Mouse (Mus musculus) lung, embryonic 15.5 days (tissue): ENCODE measurements around the gene Rasal1. TPM values are rescaled to one million over a fixed set of nuclear protein-coding genes. Genes with fewer than 3 reads are reported as not detected.

Experiments
- ATAC-seq: fragments of 200-750 bp; cut with Nextera tagmentation; 2 replicates; pipeline ENCODE4 v1.8.0; 2017; ENCODE audit warnings: moderate number of reproducible peaks, borderline replicate concordance; ENCODE audit not compliant: low FRiP score, low TSS enrichment; ENCODE audit errors: extremely low read depth
- H3K27ac ChIP-seq: fragments of 300-500 bp; sonication (generic); 2 replicates; pipeline ENCODE4 v1.5.1; 2015; ENCODE audit warnings: moderate library complexity, mild to moderate bottlenecking, inconsistent platforms
- H3K27me3 ChIP-seq: fragments of 300-500 bp; sonication (generic); 2 replicates; pipeline ENCODE4 v1.6.1; 2015; ENCODE audit warnings: inconsistent platforms
- H3K36me3 ChIP-seq: fragments of 300-500 bp; sonication (generic); 2 replicates; pipeline ENCODE4 v1.6.1; 2015; ENCODE audit warnings: inconsistent platforms
- H3K4me1 ChIP-seq: fragments of 300-500 bp; sonication (generic); 2 replicates; pipeline ENCODE4 v1.6.1; 2015; ENCODE audit warnings: inconsistent platforms
- H3K4me2 ChIP-seq: fragments of 300-500 bp; sonication (generic); 2 replicates; pipeline ENCODE4 v1.6.1; 2015; ENCODE audit warnings: inconsistent platforms, mild to moderate bottlenecking, moderate library complexity
- H3K4me3 ChIP-seq: fragments of 300-500 bp; sonication (generic); 2 replicates; pipeline ENCODE4 v1.5.1; 2015; ENCODE audit warnings: mild to moderate bottlenecking, inconsistent platforms
- H3K9ac ChIP-seq: fragments of 300-500 bp; sonication (generic); 2 replicates; pipeline ENCODE4 v1.6.1; 2015; ENCODE audit warnings: inconsistent platforms
- H3K9me3 ChIP-seq: fragments of 300-500 bp; sonication (generic); 2 replicates; pipeline ENCODE4 v1.6.1; 2016; ENCODE audit warnings: inconsistent platforms
- WGBS: fragments of 180-500 bp; shearing (Covaris S2); methylation state at CpG from one replicate; pipeline ENCODE4 v1.1.7; 2015; 5-methylcytosine and 5-hydroxymethylcytosine counted together
- polyA plus RNA-seq: library from polyadenylated mRNA; unstranded; fragments of >200 nt; fragmentation: Nextera tagmentation; extraction: Ambion mirVana; gene quantifications from 2 replicates; pipeline ENCODE4 v1.2.1, GENCODE M21; 2015

Rasal1 gene
- polyA plus RNA-seq, 1 experiment from 2014 or later = 0.27 TPM

GRCm38 (mm10) chr5:120700996-120701790 is 52.6 kb downstream of the Rasal1 start:
- no peaks in the 10 kb centered on the region for H3K4me1 ChIP-seq
- peaks cover 42% of the 10 kb centered on the region for H3K27me3 ChIP-seq
- H3K4me2 ChIP-seq = no peak overlapping the region
- H3K27ac ChIP-seq = no peak overlapping the region
- no peak for ATAC-seq
- H3K4me3 ChIP-seq = no peak overlapping the region
- H3K9me3 ChIP-seq = no peaks in the 10 kb centered on the region
- H3K36me3 ChIP-seq = no peaks in the 10 kb centered on the region
- 57% methylated on average over 11 of the region's 11 CpGs for WGBS
- no peak overlapping the region for H3K9ac ChIP-seq

- Histone ChIP-seq H3K4me3 (no peak overlapping the region), H3K9ac (no peak overlapping the region), H3K36me3 (no peaks in the 10 kb centered on the region), H3K4me1 (no peaks in the 10 kb centered on the region), H3K27me3 (peaks cover 36% of the 10 kb centered on the region), H3K4me2 (no peak overlapping the region), H3K9me3 (no peaks in the 10 kb centered on the region), H3K27ac (no peak overlapping the region)
- ATAC-seq = no peak
- 71% methylated on average over 4 of the region's 4 CpGs for WGBS
These were observed 53.8 kb downstream of the Rasal1 start for GRCm38 (mm10) chr5:120702421-120702820.

DNA sequence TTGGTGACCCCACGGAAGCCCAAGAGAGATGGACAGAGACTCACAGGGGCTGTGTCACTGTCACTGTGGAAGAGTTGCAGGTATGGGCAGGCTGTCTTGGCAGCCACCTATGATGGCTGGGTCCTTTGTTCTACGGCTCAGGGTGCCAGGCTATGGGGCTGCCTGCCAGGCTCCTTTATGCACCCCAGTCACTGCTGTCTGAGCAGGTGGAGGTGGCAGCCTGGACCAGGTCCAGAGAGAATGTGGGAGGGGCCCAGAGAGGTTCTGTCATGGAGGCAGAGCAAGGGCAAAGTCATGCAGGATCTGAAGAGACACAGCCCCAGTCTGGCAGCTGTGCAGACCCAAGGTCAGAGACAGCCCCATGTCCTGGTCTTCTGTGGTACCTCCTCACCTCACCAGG is 54.4 kb downstream of the Rasal1 start:
- Histone ChIP-seq H3K4me3 (no peak overlapping the region), H3K9ac (no peak overlapping the region), H3K9me3 (no peaks in the 10 kb centered on the region), H3K4me1 (no peaks in the 10 kb centered on the region), H3K27ac (no peak overlapping the region), H3K27me3 (peaks cover 35% of the 10 kb centered on the region), H3K4me2 (no peak overlapping the region), H3K36me3 (no peaks in the 10 kb centered on the region)
- WGBS = 90% methylated on average over 2 of the region's 2 CpGs
- ATAC-seq = no peak

GRCm38 (mm10) chr5:120703660-120704059 is 55.0 kb downstream of the Rasal1 start:
- no peak overlapping the region for H3K27ac ChIP-seq
- H3K36me3 ChIP-seq = no peaks in the 10 kb centered on the region
- no peak overlapping the region for H3K4me2 ChIP-seq
- H3K4me3 ChIP-seq = no peak overlapping the region
- H3K9ac ChIP-seq = no peak overlapping the region
- WGBS = 73% methylated on average over 3 of the region's 3 CpGs
- ATAC-seq = no peak
- peaks cover 35% of the 10 kb centered on the region for H3K27me3 ChIP-seq
- no peaks in the 10 kb centered on the region for H3K4me1 ChIP-seq
- H3K9me3 ChIP-seq = no peaks in the 10 kb centered on the region

GRCm38 (mm10) chr5:120704421-120704820 is 55.8 kb downstream of the Rasal1 start:
- Histone ChIP-seq H3K27me3 (peaks cover 41% of the 10 kb centered on the region), H3K4me3 (no peak overlapping the region), H3K36me3 (no peaks in the 10 kb centered on the region), H3K4me1 (no peaks in the 10 kb centered on the region), H3K9ac (no peak overlapping the region), H3K4me2 (no peak overlapping the region), H3K9me3 (no peaks in the 10 kb centered on the region), H3K27ac (no peak overlapping the region)
- ATAC-seq = no peak
- 46% methylated on average over 6 of the region's 6 CpGs for WGBS

DNA sequence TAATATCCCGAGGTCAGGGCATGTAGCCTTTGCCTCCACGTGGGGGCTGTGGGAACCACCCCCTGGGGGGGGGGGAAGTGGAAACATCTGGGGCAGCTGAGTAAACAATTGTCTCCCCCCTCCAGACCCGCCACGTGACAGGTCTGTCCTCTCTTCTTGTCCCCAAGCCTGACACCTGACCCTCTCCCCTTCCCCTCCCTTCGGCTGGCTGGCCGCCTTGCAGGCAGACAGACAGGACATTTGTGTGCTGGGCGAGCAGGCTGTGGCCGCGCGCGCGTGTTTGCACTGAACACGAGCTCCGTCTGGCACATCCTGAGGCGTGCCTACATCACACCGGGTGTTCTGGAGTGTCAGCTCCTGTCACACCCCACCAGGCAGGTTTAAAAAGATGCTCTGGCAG is 57.9 kb downstream of the Rasal1 start:
- no peak overlapping the region for H3K4me3 ChIP-seq
- no peak for ATAC-seq

DNA sequence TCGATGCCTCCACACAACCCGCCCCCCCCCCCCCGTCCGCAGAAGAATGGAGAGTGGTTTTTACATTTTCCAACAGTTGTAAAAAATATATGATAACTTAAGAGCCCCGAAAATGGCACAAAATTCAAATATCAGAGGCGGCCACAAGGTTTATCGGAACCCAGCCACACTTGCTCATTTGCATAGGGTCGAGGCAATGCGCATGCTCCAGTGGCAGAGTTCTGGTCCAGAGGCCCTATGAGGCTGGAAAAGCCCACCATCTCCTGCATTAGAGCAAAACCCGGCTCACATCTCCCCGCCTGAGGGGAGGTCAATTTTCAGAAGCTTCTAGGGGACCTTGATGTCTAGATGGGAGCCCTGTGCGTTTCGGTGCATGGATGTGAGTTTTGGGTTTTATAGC is 58.4 kb downstream of the Rasal1 start:
- H3K4me3 ChIP-seq = no peak overlapping the region
- H3K27ac ChIP-seq = no peak overlapping the region
- no peaks in the 10 kb centered on the region for H3K36me3 ChIP-seq
- no peak for ATAC-seq
- no peaks in the 10 kb centered on the region for H3K9me3 ChIP-seq
- H3K4me2 ChIP-seq = no peak overlapping the region
- peaks cover 21% of the 10 kb centered on the region for H3K4me1 ChIP-seq
- WGBS = 38% methylated on average over 13 of the region's 13 CpGs
- H3K9ac ChIP-seq = no peak overlapping the region
- peaks cover 52% of the 10 kb centered on the region for H3K27me3 ChIP-seq

More for the DNA sequence above, 57.9 kb downstream of the Rasal1 start:
- no peak overlapping the region for H3K27ac ChIP-seq
- no peaks in the 10 kb centered on the region for H3K9me3 ChIP-seq
- peaks cover 48% of the 10 kb centered on the region for H3K27me3 ChIP-seq
- H3K36me3 ChIP-seq = no peaks in the 10 kb centered on the region
- H3K4me2 ChIP-seq = no peak overlapping the region
- H3K9ac ChIP-seq = no peak overlapping the region
- H3K4me1 ChIP-seq = peaks cover 19% of the 10 kb centered on the region
- WGBS = 4% methylated on average over 16 of the region's 16 CpGs

GRCm38 (mm10) chr5:120710161-120710825 is 61.7 kb downstream of the Rasal1 start:
- peak overlapping the region; percentile 40 for H3K4me3 ChIP-seq
- H3K4me2 ChIP-seq = peak overlapping the region; percentile 72
- peaks cover 80% of the 10 kb centered on the region for H3K27me3 ChIP-seq
- H3K36me3 ChIP-seq = no peaks in the 10 kb centered on the region
- H3K9ac ChIP-seq = peak overlapping the region; percentile 24
- H3K4me1 ChIP-seq = peaks cover 21% of the 10 kb centered on the region
- WGBS = 2% methylated on average over 40 of the region's 40 CpGs
- H3K27ac ChIP-seq = no peak overlapping the region
- ATAC-seq = peak; percentile 61
- H3K9me3 ChIP-seq = no peaks in the 10 kb centered on the region

DNA sequence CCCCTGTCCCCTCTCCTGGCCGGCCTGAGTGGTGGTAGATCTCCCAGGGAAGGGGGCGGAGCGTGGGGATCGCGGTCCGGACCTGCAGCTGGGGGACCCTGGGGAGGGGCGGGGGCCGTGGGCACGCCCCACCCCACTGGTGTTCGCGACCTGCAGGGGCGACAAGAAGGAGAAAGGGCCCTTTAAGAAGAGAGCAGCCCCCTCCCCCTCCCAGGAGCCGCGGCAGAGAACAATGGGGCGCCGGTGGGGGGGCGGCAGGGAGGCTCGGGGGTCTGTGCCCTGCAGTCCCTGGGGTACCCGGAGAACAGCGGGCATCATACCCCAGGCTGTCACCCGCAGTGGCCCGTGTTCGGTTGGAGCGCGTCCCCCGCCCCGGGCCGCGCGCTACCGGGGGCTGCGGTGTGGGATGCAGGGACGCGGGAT is 62.2 kb downstream of the Rasal1 start:
- H3K27me3 ChIP-seq = peaks cover 80% of the 10 kb centered on the region
- WGBS = 1% methylated on average over 28 of the region's 34 CpGs
- no peak for ATAC-seq

DNA sequence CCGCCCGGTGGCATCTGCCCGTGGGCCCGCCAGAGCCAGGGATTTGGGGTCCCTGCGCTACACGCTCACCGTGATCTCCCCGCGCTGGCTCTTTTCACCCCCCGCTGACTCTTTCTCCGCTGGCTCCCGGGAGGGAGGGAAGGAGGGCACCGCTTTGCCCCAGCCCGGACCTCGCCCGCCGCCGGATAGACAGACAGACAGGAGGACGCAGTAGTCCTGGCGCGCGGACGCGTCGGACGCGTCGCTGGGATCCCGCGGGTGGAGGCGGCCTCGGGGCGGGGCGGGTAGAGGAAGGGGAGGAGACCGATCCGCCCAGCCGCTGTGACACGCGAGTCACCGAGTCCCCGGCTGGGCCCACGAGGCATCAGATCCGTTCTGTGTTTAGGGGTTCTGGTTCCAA is 62.8 kb downstream of the Rasal1 start:
- peak overlapping the region; percentile 72 for H3K4me2 ChIP-seq
- H3K36me3 ChIP-seq = no peaks in the 10 kb centered on the region
- H3K4me1 ChIP-seq = peaks cover 21% of the 10 kb centered on the region
- no peaks in the 10 kb centered on the region for H3K9me3 ChIP-seq
- H3K4me3 ChIP-seq = peak overlapping the region; percentile 40
- WGBS = 1% methylated on average over 40 of the region's 43 CpGs
- no peak for ATAC-seq
- peaks cover 77% of the 10 kb centered on the region for H3K27me3 ChIP-seq
- H3K9ac ChIP-seq = peak overlapping the region; percentile 6; the same call in 1 of the 2 replicates
- no peak overlapping the region for H3K27ac ChIP-seq

More for the DNA sequence above, 62.2 kb downstream of the Rasal1 start:
- no peaks in the 10 kb centered on the region for H3K36me3 ChIP-seq
- no peaks in the 10 kb centered on the region for H3K9me3 ChIP-seq
- H3K27ac ChIP-seq = no peak overlapping the region
- H3K9ac ChIP-seq = peak overlapping the region; percentile 24; the same call in 1 of the 2 replicates
- H3K4me1 ChIP-seq = peaks cover 21% of the 10 kb centered on the region
- peak overlapping the region; percentile 40 for H3K4me3 ChIP-seq
- peak overlapping the region; percentile 72 for H3K4me2 ChIP-seq

- 38% methylated on average over 3 of the region's 3 CpGs for WGBS
- H3K27me3 ChIP-seq = peaks cover 73% of the 10 kb centered on the region
These were observed 63.2 kb downstream of the Rasal1 start, which contains the start of gene Dtx1 for GRCm38 (mm10) chr5:120711827-120712226. Dtx1 (minus strand) TSS chr5:120711927.

DNA sequence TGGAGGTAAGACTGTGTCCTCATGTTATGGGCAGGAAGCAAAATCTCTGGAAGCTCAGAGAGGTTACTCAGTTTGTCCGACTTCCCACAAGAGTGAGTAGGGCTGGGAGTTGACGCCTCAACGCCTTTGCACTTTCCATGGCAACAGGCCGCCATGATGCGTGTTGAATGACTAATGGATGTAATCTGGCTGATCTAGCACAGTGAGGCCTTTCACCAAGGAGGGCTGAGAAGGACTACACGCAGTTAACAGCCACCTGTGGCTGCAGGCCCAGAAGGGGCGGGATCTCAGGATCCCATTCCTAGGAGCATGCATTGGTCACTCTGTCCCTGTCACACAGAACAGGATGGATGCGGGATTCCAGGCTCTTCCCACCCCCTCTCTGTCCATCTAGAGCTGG is 64.1 kb downstream of the Rasal1 start:
- no peak overlapping the region for H3K4me2 ChIP-seq
- no peak overlapping the region for H3K4me3 ChIP-seq
- no peaks in the 10 kb centered on the region for H3K36me3 ChIP-seq
- H3K9me3 ChIP-seq = no peaks in the 10 kb centered on the region
- no peak overlapping the region for H3K27ac ChIP-seq
- 64% methylated on average over 8 of the region's 8 CpGs for WGBS
- H3K27me3 ChIP-seq = peaks cover 72% of the 10 kb centered on the region
- H3K9ac ChIP-seq = no peak overlapping the region
- peaks cover 21% of the 10 kb centered on the region for H3K4me1 ChIP-seq
- ATAC-seq = no peak

More at GRCm38 (mm10) chr5:120711827-120712226, 63.2 kb downstream of the Rasal1 start, which contains the start of gene Dtx1:
- Histone ChIP-seq H3K27ac (no peak within 1 kb of the TSS), H3K4me1 (peaks cover 21% of the 10 kb centered on the region), H3K4me2 (peak within 1 kb of the TSS; percentile 72), H3K9ac (peak within 1 kb of the TSS; percentile 6; the same call in 1 of the 2 replicates), H3K36me3 (no peaks in the 10 kb centered on the region), H3K9me3 (no peaks in the 10 kb centered on the region), H3K4me3 (peak within 1 kb of the TSS; percentile 40)
- ATAC-seq = no peak
